Mouse (Mus musculus): Measurements from ENCODE around the gene Dcdc2c.
A peak's percentile ranks its signal among the peaks of the same experiment; 100 is the strongest.

The Dcdc2c gene

DNA sequence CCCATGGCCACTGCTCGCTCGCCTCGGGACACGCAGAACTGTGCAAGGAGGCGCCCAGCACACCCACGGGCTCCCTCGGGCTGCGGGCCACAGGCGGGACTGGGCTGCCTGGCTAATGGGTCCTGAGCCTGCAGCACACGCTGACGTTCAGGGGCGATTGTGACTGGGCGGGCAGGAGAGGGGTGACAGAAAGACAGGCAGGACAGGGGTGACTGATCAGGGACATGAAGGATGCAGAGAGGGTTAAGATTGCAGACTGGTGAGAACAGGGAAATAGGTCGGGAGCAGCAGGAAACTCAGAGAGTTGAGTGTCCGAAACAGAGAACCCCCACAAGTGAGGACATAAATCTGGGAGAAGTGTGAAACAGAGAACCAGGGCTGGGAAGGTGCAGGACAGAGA lies at the start of gene Dcdc2c:
Gene Dcdc2c, minus strand, starts transcription at position 101 of the 400 bp plus-strand sequence.
- no peak for DNase-seq (ENCODE audit: low spot score in 2 of 2)

- no peak for DNase-seq (ENCODE audit: low spot score in 2 of 2)
Observed at GRCm38 (mm10) chr12:28598526-28598991, 46.4 kb upstream of the Dcdc2c start.

- DNase-seq (ENCODE audit: low spot score in 2 of 2) = no peak
Observed at GRCm38 (mm10) chr12:28598110-28598509, 45.9 kb upstream of the Dcdc2c start.

DNA sequence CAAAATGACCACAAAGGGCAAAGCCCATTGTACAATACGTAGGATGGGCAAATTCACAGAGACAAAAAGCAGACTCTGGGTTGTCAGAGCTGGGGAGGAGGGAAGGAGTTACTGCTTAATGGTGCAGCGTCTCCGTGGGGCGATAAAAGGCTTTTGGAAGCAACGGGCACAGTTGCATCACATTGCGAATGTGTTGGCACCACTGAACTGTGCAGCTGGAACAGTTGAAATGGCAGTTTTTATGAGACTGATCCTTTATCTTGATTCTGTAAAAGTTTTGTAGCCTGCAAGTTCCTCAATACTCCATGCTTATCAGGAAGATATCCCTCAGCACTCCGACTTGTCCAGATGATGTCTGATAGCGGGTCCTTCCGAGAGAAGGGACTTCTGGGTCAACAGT lies 45.5 kb upstream of the Dcdc2c start:
- no peak for DNase-seq (ENCODE audit: low spot score in 2 of 2)

- no peak for DNase-seq (ENCODE audit: low spot score in 2 of 2)
Observed at GRCm38 (mm10) chr12:28596851-28597250, 44.7 kb upstream of the Dcdc2c start.

DNA sequence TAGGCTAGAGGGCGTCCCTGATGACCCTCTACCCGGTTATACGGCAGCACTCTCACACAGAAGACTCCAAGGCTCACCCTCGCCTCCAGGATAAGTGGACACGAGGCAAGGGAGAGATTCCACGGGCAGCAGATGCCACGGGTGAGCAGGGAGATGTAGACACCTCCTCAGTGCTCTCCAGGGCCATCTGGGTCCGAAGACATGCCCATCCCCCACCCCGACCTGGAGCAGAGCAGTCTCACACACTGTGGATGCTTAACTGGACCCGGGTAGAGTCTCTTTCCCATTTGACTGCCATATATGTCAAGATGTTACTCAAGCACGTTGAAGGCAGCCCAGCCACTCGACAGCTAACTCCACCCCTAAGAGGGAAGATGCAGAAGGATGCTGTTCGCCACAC lies 38.2 kb upstream of the Dcdc2c start:
- no peak for DNase-seq (ENCODE audit: low spot score in 2 of 2)

DNA sequence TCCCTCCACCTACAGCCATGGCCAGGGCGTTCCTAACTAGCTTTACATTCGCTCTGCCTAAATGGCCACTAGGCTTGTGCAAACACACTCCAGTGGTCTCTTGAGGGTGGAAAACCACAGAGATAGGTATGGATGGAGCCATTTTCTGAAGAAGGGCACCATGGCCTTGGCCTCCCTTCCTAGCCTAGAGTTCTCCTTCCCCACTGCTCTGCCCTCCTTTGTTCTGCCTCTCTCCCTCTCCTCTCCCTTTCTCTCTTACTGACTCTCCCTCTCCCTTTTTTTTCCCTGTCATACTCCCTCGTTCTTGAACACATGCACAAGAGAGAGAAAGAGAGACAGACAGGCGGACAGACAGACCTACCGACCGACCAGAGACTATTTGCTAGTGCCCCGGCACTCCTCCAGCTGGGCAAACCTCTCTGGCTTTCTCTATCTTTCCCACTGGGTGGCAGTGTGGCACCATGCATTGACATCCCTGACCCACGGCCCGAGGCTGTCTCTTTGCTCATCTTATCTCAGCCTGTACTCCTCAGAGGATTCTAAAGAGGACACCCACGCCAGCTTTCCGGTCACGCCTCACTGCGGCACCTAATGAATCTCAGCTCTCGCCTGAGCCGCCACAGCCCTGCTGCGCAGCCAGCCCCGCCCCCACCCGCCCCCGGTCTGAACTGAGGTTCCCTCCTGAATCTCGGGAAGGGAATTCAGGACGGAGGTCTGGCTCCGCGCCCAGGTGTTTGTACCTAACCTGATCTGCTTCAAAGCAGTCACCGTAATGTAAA lies 37.1 kb upstream of the Dcdc2c start:
- DNase-seq (ENCODE audit: low spot score in 2 of 2) = peak; percentile 94 to 95

DNA sequence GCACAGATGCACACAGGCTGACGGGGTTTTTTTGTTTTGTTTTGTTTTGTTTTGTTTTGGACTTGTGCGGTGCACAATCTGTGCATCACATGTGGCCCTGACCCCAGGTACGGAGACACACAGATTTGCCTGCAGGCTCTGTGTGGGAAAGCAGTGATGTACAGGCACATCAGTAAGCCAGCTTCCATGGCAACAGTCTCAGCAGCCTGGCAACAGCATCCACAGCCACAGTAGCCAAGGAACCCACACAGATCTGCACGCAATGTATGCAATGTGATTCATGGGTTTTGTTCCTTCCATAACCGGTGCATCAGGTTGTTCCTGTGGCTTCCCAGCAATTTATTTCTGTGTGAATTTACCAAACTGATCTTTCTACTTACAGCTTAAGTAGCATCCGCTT lies 35.8 kb upstream of the Dcdc2c start:
- DNase-seq (ENCODE audit: low spot score in 2 of 2) = peak; percentile 85 to 94

DNA sequence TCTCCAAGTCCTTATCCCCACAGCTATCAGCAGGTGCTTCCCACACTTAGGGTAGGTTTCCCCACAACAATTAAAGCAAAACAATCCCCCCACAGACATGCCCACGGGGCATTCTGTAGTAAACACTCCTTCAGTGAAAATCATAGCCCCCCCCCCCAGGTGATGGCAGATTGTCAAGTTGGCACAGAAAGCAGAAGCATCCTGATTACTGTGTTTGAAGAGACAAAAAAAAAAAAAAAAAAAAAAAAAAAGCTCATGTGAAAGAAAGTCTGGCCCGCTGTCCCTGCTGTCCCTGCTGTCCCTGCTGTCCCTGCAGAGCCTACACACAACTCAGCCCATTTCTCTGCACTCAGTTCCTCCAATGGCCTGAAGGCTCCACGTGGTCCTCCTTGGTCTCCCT lies 31.8 kb upstream of the Dcdc2c start:
- no peak for DNase-seq (ENCODE audit: low spot score in 2 of 2)

DNA sequence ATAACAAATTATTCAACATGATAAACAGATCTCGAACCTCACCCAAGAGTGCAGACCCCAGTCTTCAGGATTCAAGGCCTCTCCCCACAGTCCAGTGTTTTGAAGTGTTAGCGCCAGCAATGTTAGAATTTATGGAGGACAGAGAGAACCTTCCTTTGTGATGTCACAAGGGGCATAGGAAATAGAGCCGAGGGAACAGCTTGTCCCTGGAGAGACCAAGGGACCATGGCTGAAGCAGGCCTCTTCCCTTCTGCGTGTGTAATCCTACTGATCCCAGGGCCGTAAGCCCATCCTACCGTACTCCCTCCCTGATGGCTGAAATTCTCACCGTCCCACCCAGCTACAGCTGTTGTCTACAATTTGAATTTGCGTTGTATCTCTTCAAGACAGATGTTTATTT lies 30.2 kb upstream of the Dcdc2c start, which contains the start of gene Allc:
Gene Allc, minus strand, starts transcription at position 101 of the 400 bp plus-strand sequence.
- no peak for DNase-seq (ENCODE audit: low spot score in 2 of 2)

DNA sequence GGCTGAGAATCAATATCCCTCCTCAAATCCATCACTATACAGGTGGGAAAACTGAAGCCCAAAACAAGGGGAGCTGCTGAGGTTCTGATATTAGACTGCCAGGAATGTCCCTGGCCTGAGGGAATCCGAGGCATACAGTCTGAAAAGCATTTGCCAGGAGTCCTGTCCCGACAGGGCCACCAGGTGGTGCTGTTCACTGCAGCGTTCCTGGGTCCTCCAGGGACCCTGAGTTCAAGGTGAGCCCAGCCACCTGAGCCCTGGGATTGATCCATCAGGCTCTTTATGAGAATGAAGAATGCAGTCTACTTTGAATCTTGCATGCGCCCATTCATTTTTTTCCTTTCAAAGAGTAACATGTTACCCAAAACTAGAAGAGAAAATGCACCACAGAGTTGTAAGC lies 26.9 kb upstream of the Dcdc2c start:
- peak in 1 of 2 experiments; percentile 40 for DNase-seq (ENCODE audit: low spot score in 2 of 2)

DNA sequence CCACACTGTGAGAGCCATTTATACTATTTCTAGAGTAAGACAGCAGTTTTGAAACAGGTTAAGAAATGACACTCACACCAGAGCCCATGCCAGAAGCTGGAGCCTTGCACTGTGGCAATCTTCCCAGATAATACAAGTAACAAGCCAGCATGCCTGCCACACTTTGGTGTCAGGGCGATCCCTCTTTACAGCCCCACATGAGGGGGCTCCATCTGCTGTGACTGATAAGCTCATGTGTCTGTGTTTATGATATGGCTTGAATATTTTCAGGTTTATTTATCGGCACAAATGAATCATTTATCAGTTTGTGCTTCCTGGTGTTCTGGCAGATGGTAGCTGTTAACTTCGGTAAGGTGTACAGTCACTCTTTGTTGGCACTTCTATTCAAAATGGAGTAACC lies 25.9 kb upstream of the Dcdc2c start:
- DNase-seq (ENCODE audit: low spot score in 2 of 2) = no peak

GRCm38 (mm10) chr12:28575366-28576070 lies 23.3 kb upstream of the Dcdc2c start:
- DNase-seq (ENCODE audit: low spot score in 2 of 2) = no peak

DNA sequence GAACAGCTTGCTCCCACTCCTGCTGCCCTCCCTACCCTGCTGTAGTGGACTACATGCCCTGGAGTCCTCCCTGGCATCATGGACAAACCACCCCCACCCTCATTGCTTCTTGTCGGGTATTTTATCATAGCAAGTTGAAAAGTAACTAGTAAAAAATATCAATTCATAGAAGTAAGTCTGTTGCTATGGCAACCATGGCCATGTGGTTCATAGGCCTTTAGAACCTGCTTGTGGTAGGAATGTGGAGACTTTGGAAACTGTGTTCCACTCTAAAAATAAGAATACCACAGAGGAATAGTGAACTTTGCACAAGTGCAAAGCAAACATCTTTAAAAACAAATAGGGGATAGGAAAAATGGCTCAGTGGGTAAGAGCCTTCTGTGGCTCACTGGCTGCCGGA lies 20.0 kb upstream of the Dcdc2c start:
- no peak for DNase-seq (ENCODE audit: low spot score in 2 of 2)

DNA sequence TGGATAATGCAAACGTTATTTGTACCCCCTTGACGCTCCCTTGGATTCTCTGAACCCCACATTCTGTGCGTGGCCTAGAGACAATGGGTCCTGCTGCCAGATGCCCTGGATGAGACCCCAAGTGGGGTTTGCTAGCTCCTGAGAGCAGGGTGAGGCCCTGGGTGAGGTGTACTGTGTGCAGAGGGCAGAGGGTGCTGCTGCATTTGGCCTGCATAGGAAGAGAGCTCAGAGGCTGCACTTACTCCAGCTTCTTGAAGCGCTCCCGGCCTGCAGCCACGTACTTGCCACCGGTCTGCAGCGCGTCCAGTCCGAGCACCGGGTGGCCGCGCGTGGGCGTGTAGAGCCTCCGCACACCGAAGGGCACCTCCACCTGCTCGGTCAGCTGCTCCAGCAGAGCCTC lies 424 bp downstream of the Dcdc2c start:
- DNase-seq (ENCODE audit: low spot score in 2 of 2) = no peak

- DNase-seq (ENCODE audit: low spot score in 2 of 2) = no peak
Observed at GRCm38 (mm10) chr12:28548887-28549286, 3.3 kb downstream of the Dcdc2c start.

DNA sequence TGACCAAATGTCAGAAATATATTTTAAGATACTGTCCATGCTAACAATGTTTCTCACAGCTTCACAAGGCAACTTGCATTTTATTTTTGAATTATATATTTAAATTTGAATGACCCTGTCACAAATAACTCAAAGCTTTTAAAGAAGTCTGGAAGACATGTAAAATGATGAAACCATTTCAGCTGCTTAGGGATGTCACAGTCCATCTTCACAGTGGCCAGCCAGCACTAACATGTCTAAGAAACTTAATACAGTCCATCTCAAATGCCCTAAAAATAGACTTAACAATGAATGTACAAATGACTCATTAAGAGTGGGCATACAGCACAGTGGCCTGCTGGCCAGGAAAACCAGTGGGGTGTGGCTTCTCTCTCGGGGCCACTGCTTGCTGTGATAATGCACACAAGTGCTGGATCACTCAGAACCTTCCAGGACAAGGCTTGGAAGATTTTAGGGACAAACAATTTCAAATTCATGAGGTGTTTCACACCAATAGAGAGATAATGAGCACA lies 37.9 kb downstream of the Dcdc2c start:
- no peak for DNase-seq (ENCODE audit: low spot score in 2 of 2)

DNA sequence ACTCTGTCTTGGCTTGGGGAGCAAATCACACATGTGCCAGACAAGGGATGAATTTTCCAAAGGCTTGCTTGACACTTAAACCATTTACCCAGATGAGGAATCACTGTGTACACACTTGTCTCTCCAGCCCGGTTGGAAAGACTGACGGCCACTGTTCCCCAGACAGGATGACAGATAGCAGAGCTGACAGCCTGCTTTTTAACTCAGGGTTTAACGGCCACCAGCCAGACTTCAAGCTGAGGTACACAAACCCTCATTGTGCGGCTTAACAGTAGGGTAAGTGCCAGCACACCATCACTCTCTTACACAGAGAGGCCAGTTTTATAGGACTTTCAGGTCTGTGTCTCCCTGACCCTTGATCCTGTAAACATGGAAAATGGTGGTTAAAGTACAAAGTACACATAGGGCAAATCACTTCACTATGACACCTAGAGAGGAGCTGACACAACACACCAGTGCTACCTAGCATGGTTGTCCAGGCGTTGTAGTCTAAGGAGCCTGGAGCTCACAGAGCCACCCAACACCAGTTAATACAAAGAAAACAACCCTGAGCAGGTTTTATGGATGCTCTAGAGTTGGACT lies 42.4 kb downstream of the Dcdc2c start:
- DNase-seq (ENCODE audit: low spot score in 2 of 2) = no peak

DNA sequence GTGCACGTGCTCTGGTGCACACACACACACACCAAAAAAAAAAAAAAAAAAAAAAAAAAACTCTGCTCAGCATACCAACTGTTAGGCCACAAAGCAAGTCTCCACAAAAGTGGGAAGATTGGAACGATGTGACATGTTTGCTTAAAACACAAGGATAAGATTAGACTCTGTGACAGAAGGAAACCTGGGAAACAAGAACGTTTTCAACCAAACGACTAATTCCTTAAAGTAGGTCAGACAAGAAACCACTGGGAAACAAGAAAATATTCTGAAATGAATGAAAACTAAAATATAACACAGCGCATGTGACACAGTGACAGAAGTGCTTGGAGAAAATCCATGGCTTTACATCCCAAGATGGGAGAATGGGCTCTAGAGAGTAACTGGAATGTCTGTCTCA lies 57.9 kb downstream of the Dcdc2c start:
- DNase-seq (ENCODE audit: low spot score in 2 of 2) = no peak

DNA sequence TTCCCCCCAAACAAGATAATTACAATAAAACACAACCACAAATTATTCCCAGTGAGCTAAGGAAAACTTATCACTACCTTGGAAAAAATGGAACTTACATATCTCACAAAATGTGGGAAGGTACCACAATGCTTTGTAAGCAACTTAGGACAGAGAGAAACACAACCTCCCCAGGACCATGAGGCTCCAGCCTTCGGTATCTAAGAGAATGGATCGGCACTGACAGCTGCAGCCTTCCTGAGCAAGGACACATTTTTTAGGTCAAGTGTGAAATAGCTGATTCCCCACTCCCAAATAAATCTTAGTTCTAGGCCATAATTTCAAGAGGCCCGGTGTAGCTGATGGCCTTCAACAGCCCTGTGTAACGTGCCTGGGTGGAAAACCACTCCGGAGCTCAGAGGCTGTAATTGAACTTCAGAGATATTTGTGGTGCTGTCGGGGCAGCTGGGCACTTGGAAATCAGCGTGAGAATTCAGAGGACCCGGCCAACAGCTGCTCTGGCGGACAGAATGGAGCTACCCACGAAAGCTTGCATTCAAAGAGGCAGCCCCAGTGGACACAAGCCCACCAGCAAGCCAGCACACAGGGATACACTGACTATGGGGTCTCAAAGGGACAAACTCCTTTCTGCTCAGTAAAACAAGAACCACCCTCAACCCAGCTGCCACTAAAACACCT lies 69.6 kb downstream of the Dcdc2c start:
- DNase-seq (ENCODE audit: low spot score in 2 of 2) = peak; percentile 32 to 42

GRCm38 (mm10) chr12:28460951-28461431 lies 91.2 kb downstream of the Dcdc2c start:
- DNase-seq (ENCODE audit: low spot score in 2 of 2) = peak; percentile 22 to 28

- no peak for DNase-seq (ENCODE audit: low spot score in 2 of 2)
Observed at GRCm38 (mm10) chr12:28460523-28460922, 91.7 kb downstream of the Dcdc2c start.
